Comparison of ENCODE assay signal across 9 mouse cellular contexts in genomic region chr8:10663770-10664470, GRCm38 (mm10).
A peak's percentile ranks its signal among the peaks of the same experiment; 100 is the strongest.
DNase-seq lines count a peak whose midpoint lies in the region; ATAC-seq and TF ChIP-seq lines count a peak whose summit lies in the region.
"Had no signal": no experiment of that assay in that cellular context is flagged by ENCODE, and none has a peak within 500 bp of the region (broad histone marks: within the 10 kb centered on the region; RNA-seq: fewer than 3 reads in every experiment).

No protein-coding gene starts in this region.

- intact Hi-C loops in left cerebral cortex, postnatal 4 days (cut with DNase I), result no loop called here

- in situ Hi-C loops in ES-E14 (cut with MboI; ENCODE audit: low sequenced_read_pairs in 2 of 2, unreplicated experiment in 2 of 2), result no loop called here

- no peak overlapping the region for H3K4me2 ChIP-seq in forebrain, embryonic 11.5 days (ENCODE audit: low read depth, low read length, severe bottlenecking)
- H3K4me2 ChIP-seq in midbrain, embryonic 12.5 days (replicated peaks), result no peak overlapping the region
- H3K4me2 ChIP-seq: embryonic facial prominence, embryonic 15.5 days had no signal

- ATAC-seq in forebrain, embryonic 11.5 days (replicated peaks; ENCODE audit: low FRiP score), result peak; percentile 80
- ATAC-seq in midbrain, embryonic 12.5 days (ENCODE audit: low FRiP score, low read depth), result peak; percentile 76
- ATAC-seq in erythroblast, adult 5-6 weeks (replicated peaks; ENCODE audit: low FRiP score, poor library complexity, severe bottlenecking), result no peak

- peaks cover 33% of the 10 kb centered on the region for H3K9me3 ChIP-seq in E14TG2a.4 (ENCODE audit: low read length)
- no peaks in the 10 kb centered on the region for H3K9me3 ChIP-seq in ES-E14 (ENCODE audit: control insufficient read depth, insufficient read depth, low read depth, low read length)
- peaks cover 2% of the 10 kb centered on the region; the same call in 1 of the 2 replicates for H3K9me3 ChIP-seq in forebrain, embryonic 11.5 days (ENCODE audit: control insufficient read depth, low read length)
- H3K9me3 ChIP-seq in midbrain, embryonic 12.5 days, result no peaks in the 10 kb centered on the region
- H3K9me3 ChIP-seq: embryonic facial prominence, embryonic 15.5 days had no signal

- H3K27ac ChIP-seq in ES-E14 (ENCODE audit: insufficient read depth, low read depth, low read length, poor library complexity, severe bottlenecking), result no peak overlapping the region; the same call in 1 of the 2 replicates
- H3K27ac ChIP-seq in forebrain, embryonic 11.5 days (ENCODE audit: low read depth, low read length), result peak overlapping the region; percentile 37; the same call in 1 of the 2 replicates
- H3K27ac ChIP-seq in midbrain, embryonic 12.5 days (replicated peaks), result peak overlapping the region; percentile 31; the same call in 1 of the 2 replicates
- H3K27ac ChIP-seq: embryonic facial prominence, embryonic 15.5 days had no signal

- WGBS in forebrain, embryonic 11.5 days, result 13% methylated on average over 8 of the region's 8 CpGs
- WGBS in midbrain, embryonic 12.5 days, result 10% methylated on average over 8 of the region's 8 CpGs

- no peak for TF ChIP-seq CTCF in E14TG2a.4 (conservative IDR thresholded peaks at IDR 0.05; ENCODE audit: low read length)

- H3K4me3 ChIP-seq in E14TG2a.4 (replicated peaks; ENCODE audit: low read length), result 0 out of 2 replicates have a peak overlapping the region, but pooled peaks have one; percentile 7
- H3K4me3 ChIP-seq in ES-E14 (ENCODE audit: insufficient read depth in 1 of 2, low read depth in 1 of 2, low read length in 2 of 2, poor library complexity in 1 of 2, severe bottlenecking in 1 of 2), result no peak overlapping the region
- no peak overlapping the region for H3K4me3 ChIP-seq in forebrain, embryonic 11.5 days (ENCODE audit: low read depth, low read length)
- no peak overlapping the region for H3K4me3 ChIP-seq in midbrain, embryonic 12.5 days
- H3K4me3 ChIP-seq: embryonic facial prominence, embryonic 15.5 days; megakaryocyte, embryonic 14.5 days had no signal

- H3K36me3 ChIP-seq in E14TG2a.4 (ENCODE audit: insufficient read depth, low read length) (peaks cover 6% of the 10 kb centered on the region), ES-E14 (ENCODE audit: control insufficient read depth, insufficient read depth, low read length, poor library complexity, severe bottlenecking) (peaks cover 3% of the 10 kb centered on the region; the same call in 1 of the 2 replicates)
- H3K36me3 ChIP-seq in forebrain, embryonic 11.5 days (ENCODE audit: control insufficient read depth, insufficient read depth, low read length), result no peaks in the 10 kb centered on the region
- no peaks in the 10 kb centered on the region for H3K36me3 ChIP-seq in midbrain, embryonic 12.5 days
- H3K36me3 ChIP-seq: embryonic facial prominence, embryonic 15.5 days had no signal

- H3K27me3 ChIP-seq in E14TG2a.4 (ENCODE audit: insufficient read depth, low read length), result no peaks in the 10 kb centered on the region; the same call in 1 of the 2 replicates
- H3K27me3 ChIP-seq in forebrain, embryonic 11.5 days (ENCODE audit: control insufficient read depth, insufficient read depth, low read length), result no peaks in the 10 kb centered on the region
- no peaks in the 10 kb centered on the region for H3K27me3 ChIP-seq in midbrain, embryonic 12.5 days
- H3K27me3 ChIP-seq: embryonic facial prominence, embryonic 15.5 days had no signal

- H3K4me1 ChIP-seq in E14TG2a.4 (replicated peaks; ENCODE audit: low read depth, low read length) (peaks cover 33% of the 10 kb centered on the region), ES-E14 (ENCODE audit: control insufficient read depth in 2 of 2, insufficient read depth in 2 of 2, low read length in 2 of 2, poor library complexity in 1 of 2) (peaks cover 5 to 12% of the 10 kb centered on the region in 2 experiments; a peak in 3 of 4 replicates)
- H3K4me1 ChIP-seq in forebrain, embryonic 11.5 days (replicated peaks; ENCODE audit: control insufficient read depth, insufficient read depth, low read length), result peaks cover 27% of the 10 kb centered on the region
- H3K4me1 ChIP-seq in midbrain, embryonic 12.5 days, result peaks cover 34% of the 10 kb centered on the region
- H3K4me1 ChIP-seq: megakaryocyte, embryonic 14.5 days had no signal

- DNase-seq in ES-E14 (ENCODE audit: low read depth, low spot score), result peak; percentile 93
- DNase-seq in forebrain, embryonic 11.5 days (ENCODE audit: low spot score), result peak; percentile 72
- DNase-seq in left cerebral cortex, postnatal 4 days, result no peak
- no peak for DNase-seq in ovary, postnatal 10 days (ENCODE audit: low spot score)

- no peak overlapping the region for H3K9ac ChIP-seq in ES-E14 (ENCODE audit: insufficient read depth, low read depth, low read length, poor library complexity, severe bottlenecking)
- H3K9ac ChIP-seq in forebrain, embryonic 11.5 days (ENCODE audit: low read length), result no peak overlapping the region
- no peak overlapping the region for H3K9ac ChIP-seq in midbrain, embryonic 12.5 days (replicated peaks)
- H3K9ac ChIP-seq: embryonic facial prominence, embryonic 15.5 days had no signal

TF ChIP-seq in ES-E14, 5 proteins besides CTCF, POLR2A, EP300 and RAD21:
- no peak for TF ChIP-seq ZNF384 (IDR thresholded peaks at IDR 0.05; ENCODE audit: low read depth, low read length)
- 0 out of 2 replicates have a peak, but pooled peaks have one; percentile 16 for TF ChIP-seq CHD2 (IDR thresholded peaks at IDR 0.05; ENCODE audit: low read depth, low read length)

Comparison
In these comparisons a context has a peak if more than half of its experiments do, and no peak if none do; other contexts are left out.
1. DNase-seq: peak in ES-E14 (single experiment) and forebrain, embryonic 11.5 days (single experiment); none in left cerebral cortex, postnatal 4 days (single experiment) and ovary, postnatal 10 days (single experiment).